Mouse (Mus musculus): ENCODE measurements around the gene Chid1. TPM values are rescaled to one million over a fixed set of nuclear protein-coding genes. Genes with fewer than 3 reads are reported as not detected.

Gene Chid1
- polyA plus RNA-seq, 1 experiment from 2014 or later: 22.9 TPM

DNA sequence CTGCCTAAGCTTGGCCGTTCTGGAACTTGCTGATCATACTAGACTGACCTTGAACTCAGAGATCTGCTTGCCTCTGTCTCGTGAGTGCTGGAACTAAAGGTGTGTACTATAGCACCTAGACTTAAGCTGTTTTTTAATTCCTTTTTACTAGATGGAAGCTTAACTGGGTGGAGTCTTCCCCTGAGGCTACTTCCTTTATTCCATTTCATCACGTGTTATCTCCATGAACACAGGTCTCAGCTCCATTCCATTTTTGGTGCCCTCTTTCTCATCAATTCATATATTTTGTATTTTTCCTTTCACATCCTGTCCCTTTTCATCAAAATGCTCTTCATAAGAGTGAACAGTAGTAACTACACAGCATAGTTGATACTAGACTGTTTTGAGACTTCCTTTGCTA is 38.1 kb upstream of the Chid1 start:
- Histone ChIP-seq H3K9me3 (ENCODE audit: control insufficient read depth, low read length) (no peaks in the 10 kb centered on the region), H3K36me3 (ENCODE audit: control insufficient read depth, insufficient read depth, low read length) (no peaks in the 10 kb centered on the region; the same call in 1 of the 2 replicates), H3K4me2 (ENCODE audit: low read depth, low read length, severe bottlenecking) (no peak overlapping the region), H3K27me3 (ENCODE audit: control insufficient read depth, insufficient read depth, low read length) (no peaks in the 10 kb centered on the region), H3K4me3 (ENCODE audit: low read depth, low read length) (no peak overlapping the region), H3K4me1 (replicated peaks; ENCODE audit: control insufficient read depth, insufficient read depth, low read length) (no peaks in the 10 kb centered on the region), H3K27ac (ENCODE audit: low read depth, low read length) (no peak overlapping the region), H3K9ac (ENCODE audit: low read length) (no peak overlapping the region)
- 82% methylated on average over 3 of the region's 3 CpGs for WGBS
- no peak for DNase-seq (ENCODE audit: low spot score)
- no peak for ATAC-seq (replicated peaks; ENCODE audit: low FRiP score)

DNA sequence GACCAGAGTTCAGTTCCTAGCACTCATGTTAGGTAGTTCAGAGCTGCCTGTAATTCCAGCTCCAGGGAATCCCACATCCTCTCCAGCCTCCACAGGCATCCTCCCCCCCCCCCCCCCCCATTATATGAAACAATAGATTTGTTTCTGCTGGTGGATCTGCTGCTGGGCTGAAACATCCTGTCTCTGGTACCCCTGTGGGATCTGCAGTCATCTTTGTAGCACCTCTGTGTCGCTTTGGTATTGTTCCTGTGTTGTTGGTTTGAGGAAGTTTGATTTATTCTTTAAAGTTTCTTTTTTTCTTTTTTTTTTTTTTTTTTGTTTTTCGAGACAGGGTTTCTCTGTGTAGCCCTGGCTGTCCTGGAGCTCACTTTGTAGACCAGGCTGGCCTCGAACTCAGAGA is 35.8 kb upstream of the Chid1 start:
- no peak overlapping the region for H3K4me3 ChIP-seq (ENCODE audit: low read depth, low read length)
- H3K27me3 ChIP-seq (ENCODE audit: control insufficient read depth, insufficient read depth, low read length): no peaks in the 10 kb centered on the region
- no peak overlapping the region for H3K9ac ChIP-seq (ENCODE audit: low read length)
- 78% methylated on average over 3 of the region's 3 CpGs for WGBS
- ATAC-seq (replicated peaks; ENCODE audit: low FRiP score) (no peak), DNase-seq (ENCODE audit: low spot score) (no peak)
- H3K36me3 ChIP-seq (ENCODE audit: control insufficient read depth, insufficient read depth, low read length): no peaks in the 10 kb centered on the region; the same call in 1 of the 2 replicates
- H3K4me1 ChIP-seq (replicated peaks; ENCODE audit: control insufficient read depth, insufficient read depth, low read length): no peaks in the 10 kb centered on the region
- no peaks in the 10 kb centered on the region for H3K9me3 ChIP-seq (ENCODE audit: control insufficient read depth, low read length)
- H3K4me2 ChIP-seq (ENCODE audit: low read depth, low read length, severe bottlenecking): no peak overlapping the region
- no peak overlapping the region for H3K27ac ChIP-seq (ENCODE audit: low read depth, low read length)

DNA sequence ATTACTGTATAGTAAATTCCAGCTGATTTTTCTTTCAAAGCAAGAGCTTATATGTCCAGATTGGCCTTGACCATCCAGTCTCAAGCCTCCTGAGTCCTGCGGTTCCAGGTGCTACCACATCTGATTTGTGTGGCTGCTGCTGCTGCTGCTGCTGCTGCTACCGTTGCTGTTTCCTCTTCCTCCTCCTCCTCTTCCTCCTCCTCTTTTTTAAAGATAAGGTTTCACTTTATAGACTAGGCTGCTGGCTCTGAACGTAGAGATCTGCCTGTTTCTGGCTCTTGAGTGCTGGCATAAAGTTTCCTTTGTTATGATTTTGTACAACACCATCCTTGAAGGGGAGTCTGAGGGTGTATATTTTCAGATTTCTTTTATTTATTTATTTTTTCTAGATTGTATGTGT is 34.4 kb upstream of the Chid1 start:
- DNase-seq (ENCODE audit: low spot score) (no peak), ATAC-seq (replicated peaks; ENCODE audit: low FRiP score) (no peak)
- Histone ChIP-seq H3K9ac (ENCODE audit: low read length) (no peak overlapping the region), H3K36me3 (ENCODE audit: control insufficient read depth, insufficient read depth, low read length) (no peaks in the 10 kb centered on the region; the same call in 1 of the 2 replicates), H3K4me3 (ENCODE audit: low read depth, low read length) (no peak overlapping the region), H3K4me2 (ENCODE audit: low read depth, low read length, severe bottlenecking) (no peak overlapping the region), H3K27ac (ENCODE audit: low read depth, low read length) (no peak overlapping the region), H3K9me3 (ENCODE audit: control insufficient read depth, low read length) (no peaks in the 10 kb centered on the region), H3K4me1 (replicated peaks; ENCODE audit: control insufficient read depth, insufficient read depth, low read length) (no peaks in the 10 kb centered on the region), H3K27me3 (ENCODE audit: control insufficient read depth, insufficient read depth, low read length) (no peaks in the 10 kb centered on the region)
- 87% methylated on average over 3 of the region's 3 CpGs for WGBS

DNA sequence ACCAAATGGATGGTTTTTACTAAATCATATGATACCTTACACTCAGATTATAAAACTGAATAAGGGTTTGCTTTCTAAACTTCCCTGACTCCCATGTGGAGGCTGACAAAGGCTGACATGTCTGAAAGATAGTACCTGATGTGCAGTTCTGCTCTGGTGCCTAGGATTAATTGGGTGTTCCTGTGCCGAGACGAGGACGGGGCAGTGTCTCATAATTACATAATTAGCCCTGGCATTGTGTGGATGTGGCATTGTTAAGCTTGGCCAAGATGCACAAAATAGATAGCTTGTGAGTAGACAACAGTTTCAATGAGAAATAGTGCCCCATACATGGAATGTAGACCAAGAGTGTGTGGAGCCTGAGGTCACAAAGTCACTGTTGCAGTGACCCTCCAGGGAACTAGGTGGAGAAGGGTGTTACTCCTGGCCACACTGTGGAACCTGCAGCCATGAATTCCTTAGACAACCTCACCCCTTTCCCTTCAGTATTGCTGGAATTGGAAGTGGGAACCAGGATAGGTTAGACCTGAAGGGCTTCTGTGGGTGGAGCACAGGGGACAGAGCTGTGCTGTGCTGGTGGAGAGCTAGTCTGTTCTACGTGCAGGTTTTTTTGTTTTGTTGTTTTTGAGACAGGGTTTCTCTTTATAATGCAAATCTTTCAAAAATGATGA is 31.1 kb upstream of the Chid1 start:
- WGBS: 81% methylated on average over 4 of the region's 4 CpGs

DNA sequence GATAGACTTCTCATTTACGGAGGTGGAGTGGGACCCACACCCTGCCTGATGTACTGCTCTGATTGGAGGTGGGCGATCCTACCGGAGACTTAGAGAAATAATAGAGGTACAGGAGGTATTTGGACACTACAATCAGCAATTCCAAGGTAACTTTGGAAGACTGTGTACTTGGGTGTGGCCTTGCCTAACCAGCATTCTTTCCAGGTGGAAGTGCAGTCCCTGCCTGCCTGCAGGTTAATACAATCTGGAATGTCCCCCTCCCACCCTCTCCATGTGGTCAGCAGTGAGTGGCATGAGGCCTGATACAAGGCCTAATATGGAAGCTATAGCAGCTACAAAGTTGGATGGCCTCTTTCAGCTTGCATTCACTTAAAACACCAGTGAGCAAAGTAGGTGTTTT is 30.3 kb upstream of the Chid1 start:
- Histone ChIP-seq H3K27me3 (ENCODE audit: control insufficient read depth, insufficient read depth, low read length) (no peaks in the 10 kb centered on the region), H3K4me2 (ENCODE audit: low read depth, low read length, severe bottlenecking) (no peak overlapping the region), H3K9me3 (ENCODE audit: control insufficient read depth, low read length) (no peaks in the 10 kb centered on the region), H3K36me3 (ENCODE audit: control insufficient read depth, insufficient read depth, low read length) (no peaks in the 10 kb centered on the region), H3K4me1 (replicated peaks; ENCODE audit: control insufficient read depth, insufficient read depth, low read length) (no peaks in the 10 kb centered on the region), H3K27ac (ENCODE audit: low read depth, low read length) (no peak overlapping the region), H3K9ac (ENCODE audit: low read length) (no peak overlapping the region), H3K4me3 (ENCODE audit: low read depth, low read length) (no peak overlapping the region)
- 99% methylated on average over 3 of the region's 3 CpGs for WGBS
- no peak for DNase-seq (ENCODE audit: low spot score)
- ATAC-seq (replicated peaks; ENCODE audit: low FRiP score): no peak

More for the DNA sequence above, 31.1 kb upstream of the Chid1 start:
- DNase-seq (ENCODE audit: low spot score) (no peak), ATAC-seq (replicated peaks; ENCODE audit: low FRiP score) (no peak)
- Histone ChIP-seq H3K4me1 (replicated peaks; ENCODE audit: control insufficient read depth, insufficient read depth, low read length) (no peaks in the 10 kb centered on the region), H3K36me3 (ENCODE audit: control insufficient read depth, insufficient read depth, low read length) (no peaks in the 10 kb centered on the region), H3K9me3 (ENCODE audit: control insufficient read depth, low read length) (no peaks in the 10 kb centered on the region), H3K27ac (ENCODE audit: low read depth, low read length) (no peak overlapping the region), H3K27me3 (ENCODE audit: control insufficient read depth, insufficient read depth, low read length) (no peaks in the 10 kb centered on the region), H3K9ac (ENCODE audit: low read length) (no peak overlapping the region), H3K4me3 (ENCODE audit: low read depth, low read length) (no peak overlapping the region), H3K4me2 (ENCODE audit: low read depth, low read length, severe bottlenecking) (no peak overlapping the region)

DNA sequence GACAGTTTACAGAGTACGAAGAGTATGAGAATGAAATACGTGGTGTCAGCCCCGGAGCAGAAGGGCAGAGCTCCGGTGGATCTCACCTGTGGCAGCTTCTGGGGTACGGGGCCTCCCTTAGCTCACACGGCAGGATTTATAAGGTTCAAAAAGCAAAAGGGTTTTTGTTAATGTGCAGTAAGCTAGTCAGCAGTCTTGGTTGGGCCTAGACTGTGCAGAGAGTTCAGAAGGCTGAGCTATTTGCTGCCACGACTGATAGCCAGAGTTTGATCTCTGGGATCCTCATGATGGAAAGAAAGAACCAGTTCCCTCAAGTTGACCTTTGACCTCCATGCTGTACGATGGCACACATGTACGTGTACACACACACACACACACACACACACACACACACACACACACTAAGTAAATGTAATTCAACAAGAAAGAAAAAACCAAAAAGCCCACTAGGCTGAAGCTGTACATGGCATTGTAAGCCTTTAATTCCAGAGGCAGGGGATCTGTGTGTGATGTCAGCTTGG is 29.7 kb upstream of the Chid1 start:
- DNase-seq (ENCODE audit: low spot score) (no peak), ATAC-seq (replicated peaks; ENCODE audit: low FRiP score) (no peak)
- H3K4me2 ChIP-seq (ENCODE audit: low read depth, low read length, severe bottlenecking): no peak overlapping the region
- no peaks in the 10 kb centered on the region for H3K9me3 ChIP-seq (ENCODE audit: control insufficient read depth, low read length)
- no peaks in the 10 kb centered on the region for H3K4me1 ChIP-seq (replicated peaks; ENCODE audit: control insufficient read depth, insufficient read depth, low read length)
- H3K27me3 ChIP-seq (ENCODE audit: control insufficient read depth, insufficient read depth, low read length): no peaks in the 10 kb centered on the region
- 91% methylated on average over 9 of the region's 9 CpGs for WGBS
- no peak overlapping the region for H3K9ac ChIP-seq (ENCODE audit: low read length)
- H3K36me3 ChIP-seq (ENCODE audit: control insufficient read depth, insufficient read depth, low read length): no peaks in the 10 kb centered on the region
- no peak overlapping the region for H3K4me3 ChIP-seq (ENCODE audit: low read depth, low read length)
- H3K27ac ChIP-seq (ENCODE audit: low read depth, low read length): no peak overlapping the region

DNA sequence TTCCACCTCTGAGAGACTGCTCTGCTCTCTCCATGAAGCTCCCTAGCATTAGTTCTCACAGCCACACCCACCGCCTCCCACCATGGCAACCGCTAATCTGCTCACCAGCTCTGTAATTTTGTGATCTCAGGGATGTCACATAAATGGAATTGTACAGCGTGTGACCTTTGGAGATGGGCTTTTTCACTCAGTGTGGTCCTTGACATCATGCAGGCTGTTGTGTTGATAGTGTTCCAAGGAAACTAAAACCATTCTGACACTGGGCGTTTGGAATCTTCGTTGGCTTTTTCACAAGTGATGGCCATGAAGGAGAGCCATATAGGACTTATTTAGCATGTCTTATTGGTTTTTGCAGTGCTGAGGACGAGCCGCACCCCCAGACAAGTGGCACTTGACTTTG is 26.9 kb upstream of the Chid1 start:
- 76% methylated on average over 7 of the region's 7 CpGs for WGBS
- Histone ChIP-seq H3K4me1 (replicated peaks; ENCODE audit: control insufficient read depth, insufficient read depth, low read length) (peaks cover 2% of the 10 kb centered on the region; the same call in 1 of the 2 replicates), H3K27me3 (ENCODE audit: control insufficient read depth, insufficient read depth, low read length) (no peaks in the 10 kb centered on the region), H3K27ac (ENCODE audit: low read depth, low read length) (no peak overlapping the region), H3K4me3 (ENCODE audit: low read depth, low read length) (no peak overlapping the region), H3K4me2 (ENCODE audit: low read depth, low read length, severe bottlenecking) (no peak overlapping the region), H3K36me3 (ENCODE audit: control insufficient read depth, insufficient read depth, low read length) (no peaks in the 10 kb centered on the region), H3K9ac (ENCODE audit: low read length) (no peak overlapping the region), H3K9me3 (ENCODE audit: control insufficient read depth, low read length) (no peaks in the 10 kb centered on the region)
- ATAC-seq (replicated peaks; ENCODE audit: low FRiP score): no peak
- no peak for DNase-seq (ENCODE audit: low spot score)

DNA sequence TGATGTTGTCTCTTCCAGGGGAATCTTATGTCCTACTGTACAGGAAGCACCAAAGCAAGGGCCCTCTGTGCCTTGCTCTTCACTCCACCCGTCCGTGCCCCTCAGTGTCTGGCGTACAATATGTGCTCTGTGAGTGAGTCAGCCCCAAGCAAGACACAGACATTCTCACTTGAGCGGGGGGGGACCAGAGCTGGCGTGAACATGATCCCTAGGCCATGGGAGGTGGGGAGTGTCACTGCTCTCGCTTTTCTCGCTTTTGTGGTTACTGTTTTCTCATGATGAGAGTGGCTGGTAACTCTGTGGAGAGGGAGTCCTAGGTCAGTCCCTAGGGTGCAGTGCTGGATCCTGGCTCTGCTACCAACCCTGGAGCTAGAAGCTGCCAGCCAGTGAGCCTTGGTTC is 24.9 kb upstream of the Chid1 start:
- H3K36me3 ChIP-seq (ENCODE audit: control insufficient read depth, insufficient read depth, low read length): no peaks in the 10 kb centered on the region
- ATAC-seq (replicated peaks; ENCODE audit: low FRiP score) (no peak), DNase-seq (ENCODE audit: low spot score) (no peak)
- peaks cover 2% of the 10 kb centered on the region; the same call in 1 of the 2 replicates for H3K4me1 ChIP-seq (replicated peaks; ENCODE audit: control insufficient read depth, insufficient read depth, low read length)
- H3K4me3 ChIP-seq (ENCODE audit: low read depth, low read length): no peak overlapping the region
- WGBS: 81% methylated on average over 7 of the region's 7 CpGs
- no peak overlapping the region for H3K27ac ChIP-seq (ENCODE audit: low read depth, low read length)
- no peak overlapping the region for H3K9ac ChIP-seq (ENCODE audit: low read length)
- H3K9me3 ChIP-seq (ENCODE audit: control insufficient read depth, low read length): no peaks in the 10 kb centered on the region
- no peaks in the 10 kb centered on the region for H3K27me3 ChIP-seq (ENCODE audit: control insufficient read depth, insufficient read depth, low read length)
- H3K4me2 ChIP-seq (ENCODE audit: low read depth, low read length, severe bottlenecking): no peak overlapping the region

DNA sequence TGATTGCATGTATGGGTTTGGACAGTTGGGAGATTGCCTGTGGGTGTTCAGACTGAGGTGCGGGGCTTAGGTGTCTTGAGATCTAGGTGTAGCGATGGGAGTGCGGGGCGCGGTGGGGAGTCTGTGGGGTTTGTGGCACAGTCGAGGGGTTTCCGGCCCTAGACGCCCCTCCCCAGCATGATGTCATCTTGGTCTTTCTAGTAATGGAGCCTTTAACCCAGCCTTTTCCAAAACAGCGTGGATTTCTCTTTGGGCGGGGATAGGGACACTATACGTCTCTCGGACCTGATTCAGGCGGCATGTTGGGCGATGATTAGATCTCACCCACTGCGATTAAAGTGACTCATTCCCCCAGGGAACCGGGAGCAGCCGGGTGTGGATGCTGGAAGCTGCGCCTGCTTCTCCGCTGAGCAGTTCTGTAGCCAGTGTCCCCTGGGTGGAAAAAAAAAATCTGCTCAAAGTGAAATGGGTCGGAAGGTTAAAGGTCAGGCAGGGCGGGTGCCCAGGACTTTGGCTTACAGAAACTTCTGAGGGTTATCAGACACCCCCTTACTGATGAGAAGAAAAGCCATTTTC is 23.3 kb upstream of the Chid1 start:
- peaks cover 2% of the 10 kb centered on the region; the same call in 1 of the 2 replicates for H3K4me1 ChIP-seq (replicated peaks; ENCODE audit: control insufficient read depth, insufficient read depth, low read length)
- DNase-seq (ENCODE audit: low spot score) (peak; percentile 61), ATAC-seq (replicated peaks; ENCODE audit: low FRiP score) (peak; percentile 1)
- H3K9ac ChIP-seq (ENCODE audit: low read length): peak overlapping the region; percentile 97
- WGBS: 2% methylated on average over 21 of the region's 21 CpGs
- no peaks in the 10 kb centered on the region for H3K9me3 ChIP-seq (ENCODE audit: control insufficient read depth, low read length)
- peak overlapping the region; percentile 96 for H3K4me3 ChIP-seq (ENCODE audit: low read depth, low read length)
- H3K27ac ChIP-seq (ENCODE audit: low read depth, low read length): no peak overlapping the region
- peak overlapping the region; percentile 85 for H3K4me2 ChIP-seq (ENCODE audit: low read depth, low read length, severe bottlenecking)
- H3K27me3 ChIP-seq (ENCODE audit: control insufficient read depth, insufficient read depth, low read length): no peaks in the 10 kb centered on the region
- no peaks in the 10 kb centered on the region for H3K36me3 ChIP-seq (ENCODE audit: control insufficient read depth, insufficient read depth, low read length)

All from forebrain, embryonic 11.5 days (tissue).